Mouse (Mus musculus): ENCODE measurements around the gene Ddx39. TPM values are rescaled to one million over a fixed set of nuclear protein-coding genes. Genes with fewer than 3 reads are reported as not detected.

Gene Ddx39
- total RNA-seq, 2 experiments from 2014 or later, result 115 to 124 TPM

- no peak for ATAC-seq (replicated peaks; ENCODE audit: poor library complexity, severe bottlenecking)
Observed at GRCm38 (mm10) chr8:83764116-83764515, 49.1 kb downstream of the Ddx39 start.

- no peak for ATAC-seq (replicated peaks; ENCODE audit: poor library complexity, severe bottlenecking)
Observed at GRCm38 (mm10) chr8:83764717-83765116, 49.7 kb downstream of the Ddx39 start.

GRCm38 (mm10) chr8:83765663-83766062 lies 50.7 kb downstream of the Ddx39 start:
- ATAC-seq (replicated peaks; ENCODE audit: poor library complexity, severe bottlenecking), result no peak

GRCm38 (mm10) chr8:83767442-83767841 lies 52.5 kb downstream of the Ddx39 start:
- ATAC-seq (replicated peaks; ENCODE audit: poor library complexity, severe bottlenecking), result no peak

GRCm38 (mm10) chr8:83768526-83768925 lies 53.5 kb downstream of the Ddx39 start:
- peak; percentile 76 for ATAC-seq (replicated peaks; ENCODE audit: poor library complexity, severe bottlenecking)

GRCm38 (mm10) chr8:83769720-83770119 lies 54.7 kb downstream of the Ddx39 start:
- no peak for ATAC-seq (replicated peaks; ENCODE audit: poor library complexity, severe bottlenecking)

- no peak for ATAC-seq (replicated peaks; ENCODE audit: poor library complexity, severe bottlenecking)
Observed at GRCm38 (mm10) chr8:83770669-83771068, 55.7 kb downstream of the Ddx39 start.

- ATAC-seq (replicated peaks; ENCODE audit: poor library complexity, severe bottlenecking), result no peak
Observed at GRCm38 (mm10) chr8:83771791-83772190, 56.8 kb downstream of the Ddx39 start.

- ATAC-seq (replicated peaks; ENCODE audit: poor library complexity, severe bottlenecking), result peak; percentile 70
Observed at GRCm38 (mm10) chr8:83772701-83773451, 57.9 kb downstream of the Ddx39 start.

GRCm38 (mm10) chr8:83773452-83773846 lies 58.5 kb downstream of the Ddx39 start:
- ATAC-seq (replicated peaks; ENCODE audit: poor library complexity, severe bottlenecking), result no peak

GRCm38 (mm10) chr8:83774221-83774620 lies 59.2 kb downstream of the Ddx39 start:
- no peak for ATAC-seq (replicated peaks; ENCODE audit: poor library complexity, severe bottlenecking)

Other genes with a start within 250 kb of the Ddx39 start
- not detected in 2 replicates for gene Olfr370, start 179.4 kb upstream of the Ddx39 start, total RNA-seq (2014; fragmentation: Nextera tagmentation)
- gene Olfr370, start 179.4 kb upstream of the Ddx39 start, total RNA-seq (2017), result not detected in 2 replicates
- 187 and 191 TPM in 2 replicates for gene Ndufb7, start 148.5 kb upstream of the Ddx39 start, total RNA-seq (2014; fragmentation: Nextera tagmentation)
- 179 and 187 TPM in 2 replicates for gene Ndufb7, start 148.5 kb upstream of the Ddx39 start, total RNA-seq (2017)
- 506 and 549 TPM in 2 replicates for gene Tecr, start 107.2 kb upstream of the Ddx39 start, total RNA-seq (2014; fragmentation: Nextera tagmentation)
- 230 and 343 TPM in 2 replicates for gene Tecr, start 107.2 kb upstream of the Ddx39 start, total RNA-seq (2017)
- gene Dnajb1, start 107.0 kb upstream of the Ddx39 start, total RNA-seq (2014; fragmentation: Nextera tagmentation), result 25.7 and 31.0 TPM in 2 replicates
- 28.1 and 47.3 TPM in 2 replicates for gene Dnajb1, start 107.0 kb upstream of the Ddx39 start, total RNA-seq (2017)
- 26.7 and 35.0 TPM in 2 replicates for gene Gipc1, start 62.5 kb upstream of the Ddx39 start, total RNA-seq (2014; fragmentation: Nextera tagmentation)
- gene Gipc1, start 62.5 kb upstream of the Ddx39 start, total RNA-seq (2017), result 19.0 and 19.3 TPM in 2 replicates
- gene Ptger1, start 48.5 kb upstream of the Ddx39 start, total RNA-seq (2014; fragmentation: Nextera tagmentation), result not detected in 2 replicates
- 0.46 and 0.78 TPM in 2 replicates for gene Ptger1, start 48.5 kb upstream of the Ddx39 start, total RNA-seq (2017)
- gene Pkn1, start 16.0 kb upstream of the Ddx39 start, total RNA-seq (2014; fragmentation: Nextera tagmentation), result 40.0 and 66.0 TPM in 2 replicates
- gene Pkn1, start 16.0 kb upstream of the Ddx39 start, total RNA-seq (2017), result 54.5 and 65.6 TPM in 2 replicates
- 21.4 and 25.7 TPM in 2 replicates for gene Adgre5, start 26.1 kb downstream of the Ddx39 start, total RNA-seq (2014; fragmentation: Nextera tagmentation)
- gene Adgre5, start 26.1 kb downstream of the Ddx39 start, total RNA-seq (2017), result 21.7 and 27.2 TPM in 2 replicates
- gene Adgrl1, start 184.9 kb downstream of the Ddx39 start, total RNA-seq (2014; fragmentation: Nextera tagmentation), result 1.4 and 2.4 TPM in 2 replicates
- gene Adgrl1, start 184.9 kb downstream of the Ddx39 start, total RNA-seq (2017), result 2.4 and 3.6 TPM in 2 replicates
- gene Gm10644, start 240.0 kb downstream of the Ddx39 start, total RNA-seq (2014; fragmentation: Nextera tagmentation), result not detected in 2 replicates
- gene Gm10644, start 240.0 kb downstream of the Ddx39 start, total RNA-seq (2017), result not detected in 2 replicates
- 36.8 and 53.8 TPM in 2 replicates for gene Asf1b, start 240.3 kb downstream of the Ddx39 start, total RNA-seq (2014; fragmentation: Nextera tagmentation)
- gene Asf1b, start 240.3 kb downstream of the Ddx39 start, total RNA-seq (2017), result 29.8 and 33.2 TPM in 2 replicates

Measured in granulocyte monocyte progenitor cell, adult 5-6 weeks (primary cell).